Mouse (Mus musculus) brain, adult 2 months (tissue): ENCODE results near the gene Fam129c.

Experiments used
- DNase-seq: peaks from one replicate; pipeline ENCODE4 v3.0.0; 2011; ENCODE audit warnings: low read depth, low spot score

The Fam129c gene

GRCm38 (mm10) chr8:71597451-71597850, at the start of gene Fam129c:
Gene Fam129c, plus strand, starts transcription at chr8:71597648.
- DNase-seq, result no peak

GRCm38 (mm10) chr8:71550754-71551153, 46.7 kb upstream of the Fam129c start:
- no peak for DNase-seq

- no peak for DNase-seq
Measured at GRCm38 (mm10) chr8:71552770-71553169, 44.7 kb upstream of the Fam129c start.

- no peak for DNase-seq
Measured at GRCm38 (mm10) chr8:71554001-71554400, 43.4 kb upstream of the Fam129c start.

GRCm38 (mm10) chr8:71554644-71555043, 42.8 kb upstream of the Fam129c start:
- no peak for DNase-seq

GRCm38 (mm10) chr8:71558071-71558957, 39.1 kb upstream of the Fam129c start, which contains the start of gene Tmem221:
Gene Tmem221, minus strand, starts transcription at chr8:71558871.
- DNase-seq, result no peak

- peak; percentile 52 for DNase-seq
Measured at GRCm38 (mm10) chr8:71558958-71559690, 38.3 kb upstream of the Fam129c start.

- DNase-seq, result no peak
Measured at GRCm38 (mm10) chr8:71560071-71560470, 37.4 kb upstream of the Fam129c start.

GRCm38 (mm10) chr8:71560765-71561164, 36.7 kb upstream of the Fam129c start:
- no peak for DNase-seq

GRCm38 (mm10) chr8:71561401-71561800, 36.0 kb upstream of the Fam129c start:
- DNase-seq, result peak; percentile 92

GRCm38 (mm10) chr8:71562751-71563150, 34.7 kb upstream of the Fam129c start:
- peak; percentile 63 for DNase-seq

- no peak for DNase-seq
Measured at GRCm38 (mm10) chr8:71563992-71564391, 33.5 kb upstream of the Fam129c start.

GRCm38 (mm10) chr8:71566501-71566900, 30.9 kb upstream of the Fam129c start, which contains the start of gene Nxnl1:
Gene Nxnl1, minus strand, starts transcription at chr8:71566601.
- DNase-seq, result no peak

- no peak for DNase-seq
Measured at GRCm38 (mm10) chr8:71567587-71567986, 29.9 kb upstream of the Fam129c start.

- DNase-seq, result peak; percentile 81
Measured at GRCm38 (mm10) chr8:71568387-71568937, 29.0 kb upstream of the Fam129c start, which contains the start of gene Slc27a1. Gene Slc27a1, plus strand, starts transcription at chr8:71568882.

- DNase-seq, result no peak
Measured at GRCm38 (mm10) chr8:71568941-71569340, 28.5 kb upstream of the Fam129c start.

GRCm38 (mm10) chr8:71569366-71570290, 27.8 kb upstream of the Fam129c start:
- DNase-seq, result peak; percentile 98

- peak; percentile 99 for DNase-seq
Measured at GRCm38 (mm10) chr8:71570291-71570954, 27.0 kb upstream of the Fam129c start.

- peak; percentile 48 for DNase-seq
Measured at GRCm38 (mm10) chr8:71572077-71572476, 25.4 kb upstream of the Fam129c start.

GRCm38 (mm10) chr8:71572847-71573633, 24.4 kb upstream of the Fam129c start:
- DNase-seq, result peak; percentile 90
